Mouse (Mus musculus) MEL (cell line): ENCODE measurements around the gene Osbpl3.

Source experiments
- CTCF ChIP-seq, 3 experiments: IDR thresholded peaks in 2 of 3; conservative IDR thresholded peaks in 1 of 3; 2 replicates each; pipeline ENCODE4 v1.5.1; 2011 to 2012; ENCODE audit warnings: low read length in 3 of 3, low read depth in 2 of 3, mild to moderate bottlenecking in 2 of 3, improper control_type of control experiment in 1 of 3, inconsistent platforms in 1 of 3, mixed read lengths in 1 of 3, moderate library complexity in 1 of 3; ENCODE audit not compliant: control insufficient read depth in 1 of 3, insufficient read depth in 1 of 3, poor library complexity in 1 of 3, severe bottlenecking in 1 of 3
- E2F4 ChIP-seq: IDR thresholded peaks from 2 replicates; pipeline ENCODE4 v1.6.1; 2011; ENCODE audit warnings: low read depth, low read length, improper control_type of control experiment, borderline replicate concordance
- POLR2A ChIP-seq, 2 experiments: IDR thresholded peaks; 2 replicates each; pipeline ENCODE4 v1.6.1; 2011 to 2012; ENCODE audit warnings: low read length in 2 of 2, mild to moderate bottlenecking in 2 of 2, control low read depth in 1 of 2, improper control_type of control experiment in 1 of 2, low read depth in 1 of 2, moderate library complexity in 1 of 2; ENCODE audit not compliant: control insufficient read depth in 1 of 2, insufficient read depth in 1 of 2, poor library complexity in 1 of 2
- POLR2AphosphoS2 ChIP-seq: IDR thresholded peaks from 2 replicates; pipeline ENCODE4 v1.6.1; 2011; ENCODE audit warnings: low read length, improper control_type of control experiment
- RCOR1 ChIP-seq: IDR thresholded peaks from 2 replicates; pipeline ENCODE4 v1.6.1; 2012; ENCODE audit warnings: low read depth, mild to moderate bottlenecking, inconsistent platforms, low read length, improper control_type of control experiment
- SIN3A ChIP-seq: IDR thresholded peaks from 2 replicates; pipeline ENCODE4 v1.6.1; 2012; ENCODE audit warnings: low read length, improper control_type of control experiment, inconsistent platforms
- TBP ChIP-seq: IDR thresholded peaks from 2 replicates; pipeline ENCODE4 v1.8.0; 2011; ENCODE audit warnings: low read depth, low read length, improper control_type of control experiment
- TCF12 ChIP-seq: IDR thresholded peaks from 2 replicates; pipeline ENCODE4 v1.6.1; 2014; ENCODE audit warnings: low read depth, mild to moderate bottlenecking, inconsistent platforms, low read length, improper control_type of control experiment, moderate library complexity
- USF2 ChIP-seq, 2 experiments: IDR thresholded peaks; 2 replicates each; pipeline ENCODE4 v1.6.1; 2011 to 2012; ENCODE audit warnings: improper control_type of control experiment in 2 of 2, low read length in 2 of 2, borderline replicate concordance in 1 of 2, inconsistent platforms in 1 of 2, low read depth in 1 of 2, mild to moderate bottlenecking in 1 of 2; ENCODE audit not compliant: insufficient read depth in 1 of 2

GRCm38 (mm10) chr6:50486035-50486902, 30.3 kb upstream of the Osbpl3 start:
- TF ChIP-seq POLR2A (IDR thresholded peaks at IDR 0.05; ENCODE audit: control insufficient read depth in 1 of 2, insufficient read depth in 1 of 2, low read depth in 1 of 2, low read length in 2 of 2, poor library complexity in 1 of 2): no peak
- TF ChIP-seq TBP: no peak
- no peak for TF ChIP-seq CTCF (IDR thresholded peaks at IDR 0.05 in 2 of 3, conservative IDR thresholded peaks at IDR 0.05 in 1 of 3; ENCODE audit: control insufficient read depth in 1 of 3, insufficient read depth in 1 of 3, low read depth in 2 of 3, low read length in 3 of 3, poor library complexity in 1 of 3, severe bottlenecking in 1 of 3)
- no peak for TF ChIP-seq SIN3A
- TF ChIP-seq E2F4: no peak
- no peak for TF ChIP-seq TCF12
- TF ChIP-seq USF2 (IDR thresholded peaks at IDR 0.05; ENCODE audit: borderline replicate concordance in 1 of 2, insufficient read depth in 1 of 2, low read depth in 1 of 2, low read length in 2 of 2): no peak
- TF ChIP-seq POLR2AphosphoS2: no peak
- no peak for TF ChIP-seq RCOR1
